Mouse (Mus musculus) T-cell, adult 2 months (primary cell): Measurements from ENCODE around the gene Ebf1.

ENCODE experiments used
- DNase-seq: peaks from one replicate; pipeline ENCODE4 v3.0.0; 2022; ENCODE audit warnings: low spot score

The Ebf1 gene

DNA sequence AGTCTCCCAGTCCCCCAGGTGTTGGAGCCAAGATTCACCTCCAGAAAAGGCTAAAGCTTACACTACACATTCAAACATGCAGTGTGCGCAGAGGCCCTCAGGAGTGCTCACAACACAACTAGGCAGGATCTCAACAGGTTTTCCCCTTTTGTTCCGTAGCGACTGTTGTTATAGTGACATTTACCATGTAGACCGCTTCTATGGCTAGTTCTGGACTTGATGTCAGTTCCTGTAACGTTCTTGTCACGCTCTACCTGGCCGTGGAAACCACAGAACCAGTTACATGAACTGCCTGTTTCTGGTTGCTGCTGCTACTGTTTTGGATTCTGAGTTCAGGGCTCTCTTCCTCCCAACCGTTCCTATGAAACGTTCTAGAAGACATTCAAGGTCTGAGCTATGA is 333.2 kb downstream of the Ebf1 start:
- peak; percentile 5 for DNase-seq

DNA sequence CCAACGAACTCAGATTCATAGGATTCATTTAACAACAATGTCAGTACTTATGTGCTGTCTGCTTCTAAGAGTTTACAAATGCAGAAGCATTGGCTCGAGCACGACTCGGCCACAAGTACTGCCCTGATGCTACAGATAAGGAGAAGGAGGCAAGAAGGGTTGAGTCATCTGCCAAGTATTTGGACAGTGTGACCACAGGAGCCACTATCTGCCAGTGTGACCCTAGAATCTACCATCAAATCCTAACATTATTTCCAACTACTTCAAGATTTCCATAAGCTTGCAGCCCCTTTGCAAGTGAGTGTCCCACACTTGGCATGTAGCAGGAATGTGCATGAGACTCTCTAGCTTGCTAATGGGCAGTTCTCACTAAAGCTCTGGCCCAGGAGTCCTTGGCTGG is 334.4 kb downstream of the Ebf1 start:
- no peak for DNase-seq

DNA sequence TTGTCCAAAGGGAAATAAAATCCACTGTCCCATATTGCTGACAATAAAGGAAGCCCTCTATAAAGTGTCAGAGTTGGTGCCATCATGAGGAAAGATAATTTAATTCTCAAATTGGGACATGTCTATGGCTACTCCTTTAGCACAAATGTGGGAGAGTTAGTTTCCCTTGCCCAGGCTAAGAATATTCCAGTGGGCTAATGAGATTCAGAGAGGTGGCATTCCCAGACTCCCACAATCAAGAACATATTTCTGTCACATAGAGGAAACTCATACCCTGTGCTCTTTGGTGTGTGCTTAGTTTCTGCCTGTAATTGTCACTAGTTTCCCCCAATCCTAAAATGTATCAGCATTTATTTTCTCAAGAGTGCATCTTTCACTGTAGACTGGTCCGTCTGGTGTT is 336.2 kb downstream of the Ebf1 start:
- no peak for DNase-seq

DNA sequence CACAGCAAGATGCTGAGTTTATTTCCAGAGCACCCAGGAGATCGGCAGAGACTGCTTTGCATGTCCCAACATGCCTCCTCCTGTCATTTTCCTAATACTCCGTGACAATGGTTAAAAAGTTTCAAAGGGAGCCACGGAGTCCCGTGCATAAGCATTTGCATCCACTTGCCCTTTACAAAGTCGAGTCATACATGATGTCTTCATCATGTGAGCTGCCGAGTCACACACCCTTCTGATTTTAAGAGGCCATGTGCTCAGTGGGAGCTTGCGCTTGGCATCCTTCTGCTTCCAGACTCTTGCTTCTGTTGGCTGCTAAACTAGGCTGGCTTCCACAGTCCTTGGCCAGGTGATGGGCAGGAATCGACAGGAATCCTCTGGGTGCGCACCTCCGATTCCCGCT is 336.7 kb downstream of the Ebf1 start:
- DNase-seq, result no peak

DNA sequence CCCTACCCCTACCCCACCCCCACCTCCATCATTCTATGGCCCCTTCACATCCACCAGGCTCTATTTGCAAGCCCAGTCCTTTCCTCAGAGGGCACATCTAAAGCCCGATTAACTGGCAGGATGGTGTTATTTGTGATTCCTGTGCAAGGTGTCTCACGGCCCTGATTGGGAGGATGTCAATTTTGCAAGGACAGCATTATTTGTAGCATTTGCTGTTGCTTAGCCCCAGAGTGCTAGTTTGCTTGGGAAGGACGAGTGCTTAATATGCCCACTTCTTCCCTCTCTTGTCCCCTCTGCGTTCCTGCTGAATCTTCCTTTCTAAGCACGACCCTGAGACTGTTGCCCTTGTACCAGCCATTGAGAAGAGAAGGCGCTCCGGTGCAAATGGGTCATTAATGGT is 337.2 kb downstream of the Ebf1 start:
- no peak for DNase-seq

DNA sequence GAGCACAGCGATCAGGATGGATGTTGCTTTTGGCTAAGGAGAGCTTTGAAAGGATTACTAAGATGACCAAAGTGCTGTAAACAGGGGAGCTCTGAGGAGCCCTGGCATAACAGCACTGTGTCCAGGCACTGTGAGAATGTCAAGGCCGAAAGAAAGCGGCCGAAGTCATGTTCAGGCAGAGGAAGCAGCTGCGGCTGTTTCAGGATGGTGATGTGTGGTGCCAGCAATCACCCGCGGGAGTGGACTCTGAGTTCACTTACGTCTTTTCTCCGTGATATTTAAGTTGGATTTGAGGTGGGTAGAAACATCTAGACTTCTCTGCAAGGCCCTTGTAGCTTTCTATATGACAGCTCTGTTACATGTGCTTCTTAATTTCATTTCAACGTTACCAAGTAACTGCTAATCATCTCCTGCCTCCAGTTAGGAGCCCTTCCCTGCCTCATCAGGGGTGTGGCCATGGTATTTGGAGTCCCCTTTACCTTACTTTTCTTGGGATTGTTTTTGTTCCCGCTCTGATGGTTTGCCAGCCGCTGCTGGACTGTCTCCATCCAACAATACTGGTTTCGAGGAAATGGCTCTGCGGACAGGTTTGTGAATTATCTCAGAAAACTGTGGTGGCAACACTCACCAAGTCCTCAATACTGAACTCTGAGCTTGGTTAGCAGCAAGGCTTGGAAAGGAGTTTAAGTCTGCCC is 345.8 kb downstream of the Ebf1 start:
- no peak for DNase-seq

DNA sequence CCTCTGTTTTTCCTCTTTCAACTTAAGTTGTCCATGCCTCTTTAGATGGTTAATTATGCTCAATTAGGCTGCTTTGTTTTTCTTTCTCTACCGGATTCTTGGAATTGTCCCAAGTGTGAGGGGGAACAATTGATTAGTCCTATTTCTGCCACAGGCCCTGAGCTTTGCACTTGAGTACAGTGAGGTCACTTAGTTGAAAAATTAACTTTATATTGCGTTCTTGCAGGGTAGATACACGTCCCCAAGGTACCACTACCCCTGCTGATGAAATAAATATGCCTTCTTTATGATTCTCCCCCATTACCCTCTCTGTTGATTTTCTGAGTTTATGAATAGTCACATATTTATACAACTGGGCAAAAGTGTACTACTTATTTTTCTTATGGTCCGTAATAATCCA is 351.9 kb downstream of the Ebf1 start:
- DNase-seq, result no peak

DNA sequence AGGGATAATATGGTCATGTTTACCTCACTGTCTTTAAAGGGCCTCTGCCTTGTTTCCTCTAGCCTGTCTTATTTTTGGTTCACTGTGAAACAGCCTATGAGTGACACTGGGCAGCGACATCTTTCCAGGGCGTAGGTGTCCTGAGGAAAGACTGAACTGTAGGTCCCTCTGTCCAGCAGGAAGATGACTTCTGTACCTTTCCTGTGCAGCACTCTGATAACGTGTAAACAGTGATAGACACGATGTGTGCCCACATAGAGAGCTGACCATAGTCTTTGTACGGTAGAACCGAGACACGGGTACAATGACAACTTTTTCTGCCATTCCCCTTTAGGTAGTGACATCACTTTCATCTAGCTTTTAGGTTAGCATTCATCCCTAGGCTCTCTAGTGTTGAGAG is 357.2 kb downstream of the Ebf1 start:
- no peak for DNase-seq

DNA sequence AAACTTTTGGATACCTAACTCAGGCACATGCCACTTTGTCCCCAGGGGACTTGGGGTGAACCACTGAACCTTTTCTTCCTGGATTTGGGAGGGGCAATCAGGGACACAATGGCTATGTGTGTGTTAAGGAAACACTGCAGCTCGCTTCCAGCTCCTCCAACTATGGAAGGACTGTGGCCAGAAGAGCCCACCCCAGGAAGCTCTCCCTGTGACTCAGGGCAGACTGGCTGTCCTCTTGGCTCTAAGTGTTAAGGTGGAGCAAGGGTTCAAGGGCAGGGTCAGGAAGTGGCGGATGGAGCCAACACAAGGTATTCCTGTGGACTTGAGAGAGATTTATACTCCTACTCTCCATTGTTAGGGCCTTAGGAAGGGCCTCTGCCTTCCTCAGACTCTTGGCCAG is 358.0 kb downstream of the Ebf1 start:
- DNase-seq, result no peak

DNA sequence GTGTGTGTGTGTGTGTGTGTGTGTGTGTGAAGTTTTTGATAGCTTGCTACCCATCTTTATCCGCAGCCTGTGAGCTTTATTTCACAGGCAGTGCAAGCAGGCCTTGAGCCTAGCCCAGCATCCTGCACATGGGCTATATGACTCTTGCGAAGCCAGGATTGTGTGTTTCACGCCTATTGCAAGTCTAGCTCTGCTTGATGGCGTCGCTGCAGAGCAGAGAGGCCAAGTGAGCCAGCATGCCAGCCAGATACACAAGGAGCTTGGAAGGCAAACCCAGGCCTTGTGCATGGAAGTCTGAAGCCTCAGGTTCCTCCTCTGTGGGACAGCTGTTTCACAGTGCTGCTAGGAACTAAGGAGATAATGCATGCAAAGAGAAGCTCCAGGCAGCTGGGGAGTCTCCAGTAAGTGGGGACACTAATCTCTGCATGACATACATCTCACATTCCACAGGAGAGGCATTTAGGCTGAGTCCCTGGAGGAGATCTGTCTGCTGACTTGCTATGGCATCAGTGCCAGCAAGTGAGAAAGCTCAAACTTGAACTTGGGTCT is 359.2 kb downstream of the Ebf1 start:
- no peak for DNase-seq

DNA sequence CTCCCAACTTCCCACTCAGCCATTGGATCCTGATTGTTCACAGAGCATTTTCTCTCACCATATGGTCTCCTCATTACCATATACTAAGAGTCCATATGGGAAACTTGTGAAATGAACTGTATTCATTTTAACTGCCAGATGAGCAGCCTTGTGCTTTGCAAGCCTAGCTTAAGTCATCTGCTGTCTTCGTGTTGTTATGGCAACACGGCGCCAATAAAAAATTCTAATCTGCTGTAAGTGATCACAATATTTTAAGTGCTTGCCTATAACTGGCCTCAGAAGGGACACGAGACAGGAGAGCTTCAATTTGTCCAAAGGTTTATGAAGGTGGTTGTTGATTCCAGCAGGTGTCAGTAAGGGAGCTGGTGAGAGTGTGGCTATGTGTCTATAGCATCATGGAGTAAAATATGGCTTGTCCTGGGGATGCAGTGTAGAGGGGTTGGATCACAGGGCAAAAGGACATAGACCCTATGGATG is 360.8 kb downstream of the Ebf1 start:
- DNase-seq, result no peak

DNA sequence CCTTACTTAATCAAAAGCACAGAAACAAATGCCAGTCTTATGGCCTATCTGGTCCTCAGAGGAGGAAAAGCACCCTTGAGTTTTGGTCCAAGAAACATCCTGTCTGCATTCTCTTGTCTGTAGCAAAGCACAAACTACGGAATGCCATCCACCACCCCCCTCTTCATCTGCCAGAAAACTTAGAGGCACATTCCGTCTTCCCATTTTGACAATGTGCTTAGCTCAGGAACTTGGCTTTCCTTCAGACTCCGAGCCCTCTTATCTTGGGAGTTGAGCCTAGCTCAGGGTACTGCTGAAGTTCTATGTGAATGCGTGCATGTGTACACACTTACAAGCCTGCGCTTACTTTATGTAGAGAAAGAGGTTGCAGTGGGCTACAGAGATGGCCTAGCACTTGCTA is 362.3 kb downstream of the Ebf1 start:
- no peak for DNase-seq

DNA sequence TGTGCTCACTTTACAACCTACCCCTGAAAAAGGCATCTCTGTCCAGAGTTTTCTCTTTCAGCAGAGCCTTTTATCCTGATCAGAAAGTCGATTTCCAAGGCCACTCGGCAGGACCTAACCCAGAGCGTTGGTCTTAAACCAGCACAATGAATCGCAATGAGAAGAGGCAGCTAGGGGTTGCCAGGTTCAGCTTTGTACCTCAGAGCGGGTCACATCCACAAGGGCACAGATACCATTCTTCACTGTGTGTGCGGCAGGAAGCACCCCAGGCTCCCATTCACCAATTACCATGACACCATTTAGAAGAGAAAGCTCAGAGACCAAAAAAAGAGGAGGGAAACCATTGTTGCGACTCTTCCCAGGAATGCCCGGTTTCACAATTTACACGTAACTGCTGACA is 365.1 kb downstream of the Ebf1 start:
- DNase-seq, result no peak

DNA sequence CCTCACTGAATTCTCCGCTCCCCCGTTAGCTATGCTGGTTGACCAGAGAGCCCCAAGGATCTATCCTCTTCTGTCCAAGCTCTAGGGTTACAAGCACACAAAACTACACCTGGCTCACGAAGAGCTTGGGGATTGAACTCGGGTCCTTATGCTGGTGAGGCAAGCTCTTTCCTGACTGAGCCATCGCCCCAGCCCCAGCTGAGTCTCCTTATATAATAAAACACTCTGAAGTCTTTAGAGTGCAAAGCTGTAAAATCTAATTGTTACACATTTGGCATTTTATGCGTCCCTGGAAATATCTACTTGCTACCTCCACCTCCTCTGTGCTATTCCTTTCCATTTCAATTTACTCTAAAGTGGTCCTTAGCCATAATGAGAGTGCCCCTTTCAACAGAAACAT is 366.8 kb downstream of the Ebf1 start:
- no peak for DNase-seq

DNA sequence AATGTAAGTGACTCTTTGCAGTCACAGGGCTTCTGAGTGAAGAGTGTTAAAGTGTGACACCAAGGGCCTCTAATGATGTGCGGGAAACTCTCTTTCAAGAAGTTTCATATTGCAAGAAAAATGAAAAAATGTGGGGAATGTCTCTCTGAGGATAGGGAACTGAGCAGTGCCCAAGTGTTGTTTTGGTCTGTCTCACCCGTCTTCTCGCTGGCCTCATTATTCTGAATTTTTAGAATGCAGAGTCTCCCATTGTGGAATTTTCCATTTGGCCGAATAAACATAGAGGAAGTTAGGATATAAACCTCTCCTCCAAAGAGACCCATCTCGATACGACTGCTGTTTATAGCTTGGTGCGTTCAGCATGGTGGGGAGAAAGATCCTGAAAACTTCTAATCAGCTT is 367.3 kb downstream of the Ebf1 start:
- no peak for DNase-seq

DNA sequence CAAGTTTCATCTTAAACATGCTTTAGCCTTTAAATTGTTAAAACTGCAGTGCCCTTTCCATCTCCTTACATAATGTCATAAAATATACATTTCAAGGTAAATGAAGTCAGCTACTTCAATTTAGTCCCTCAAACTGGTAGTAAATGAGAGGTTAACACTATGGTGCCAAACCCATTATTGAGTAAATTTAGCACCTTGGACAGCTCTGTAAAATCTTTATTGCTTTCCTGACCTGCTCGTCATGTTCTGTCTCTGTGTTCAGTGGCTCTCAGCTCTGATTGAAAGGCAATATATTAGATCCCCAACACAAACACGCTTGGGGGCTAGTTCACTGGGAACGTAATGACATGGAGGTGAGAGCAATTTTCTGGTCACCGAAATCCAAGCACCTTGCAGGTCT is 370.7 kb downstream of the Ebf1 start:
- DNase-seq, result no peak

DNA sequence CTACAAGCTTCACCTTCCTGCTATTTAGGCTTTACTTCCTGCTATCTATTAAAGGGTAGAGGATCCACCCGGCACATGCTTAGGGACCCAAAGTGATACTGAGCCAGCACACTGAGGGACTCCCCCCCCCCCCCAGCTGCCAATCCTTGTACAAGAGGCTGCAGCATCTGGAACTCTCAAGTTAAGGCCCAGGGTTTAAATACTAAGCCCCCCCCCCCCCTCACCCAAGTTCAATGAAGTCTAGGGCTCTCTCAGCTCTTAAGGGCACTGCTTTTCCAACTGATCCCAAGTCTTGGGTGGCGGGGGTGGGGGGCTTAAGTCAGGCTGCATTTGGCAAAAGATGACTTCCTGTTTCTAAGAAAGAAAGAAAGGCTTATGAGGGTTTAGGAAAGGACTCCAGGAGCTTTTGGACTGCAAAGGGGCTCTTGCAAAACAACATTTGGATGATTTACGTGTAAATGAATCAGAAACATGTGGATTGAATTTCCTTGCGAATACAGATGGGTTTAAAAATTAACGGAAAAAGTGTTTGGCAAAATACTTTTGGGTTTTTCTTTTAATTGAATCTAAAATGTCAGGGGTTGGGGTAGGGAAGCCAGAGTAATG is 385.7 kb downstream of the Ebf1 start:
- no peak for DNase-seq

DNA sequence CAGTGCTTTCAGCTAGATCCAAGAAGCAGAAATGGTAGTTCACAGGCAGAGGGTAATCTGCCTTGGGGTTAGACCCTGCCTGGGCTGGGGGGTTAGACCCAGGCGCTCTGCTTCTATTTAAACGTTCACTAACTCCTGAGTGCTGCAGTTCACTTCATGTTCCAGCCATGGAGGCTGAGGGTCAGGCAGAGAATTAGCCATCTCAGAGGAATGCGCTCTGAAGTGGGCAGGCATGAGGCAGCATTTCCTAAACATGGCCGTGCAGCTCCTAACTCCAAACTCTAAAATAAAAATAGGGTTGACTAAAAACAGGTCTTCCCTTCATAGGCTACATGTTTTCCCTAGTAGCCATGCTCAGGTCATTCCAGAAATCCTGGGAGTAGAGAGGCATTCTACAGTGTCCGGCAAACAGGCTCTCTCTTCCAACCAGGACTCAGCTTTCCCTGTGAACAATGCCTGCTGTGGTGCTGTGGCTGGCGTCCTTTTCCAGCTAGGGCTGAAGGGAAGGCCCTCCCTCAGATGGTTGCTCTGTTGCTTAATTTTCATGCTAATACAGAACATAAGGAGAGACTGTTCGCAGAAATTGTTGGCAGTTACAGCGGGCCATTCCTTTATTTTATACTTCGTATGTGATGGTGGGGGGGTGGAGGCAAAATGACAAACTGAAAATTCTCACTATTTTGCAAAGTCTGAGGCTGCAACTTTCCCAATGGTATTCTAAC is 386.8 kb downstream of the Ebf1 start:
- DNase-seq, result no peak

DNA sequence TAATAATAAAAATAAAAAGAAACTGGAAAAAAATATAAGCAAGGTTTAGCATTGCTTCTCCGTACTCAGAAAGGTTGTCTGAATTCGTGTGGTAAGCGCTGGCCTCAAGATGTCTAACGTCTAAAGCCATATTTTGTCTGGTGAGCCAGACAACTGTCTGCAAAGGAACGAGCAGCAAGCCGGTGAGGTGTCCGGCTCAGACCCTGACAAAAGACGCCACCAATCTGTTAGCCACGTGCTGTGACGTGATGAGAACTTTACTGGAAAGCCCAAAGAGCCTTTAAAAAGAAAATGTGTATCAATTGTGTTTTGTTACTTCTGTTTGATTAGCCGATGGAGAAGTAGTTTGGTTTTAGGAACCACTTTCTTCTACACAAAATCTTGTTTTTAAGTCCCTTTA is 390.2 kb downstream of the Ebf1 start:
- DNase-seq, result no peak

DNA sequence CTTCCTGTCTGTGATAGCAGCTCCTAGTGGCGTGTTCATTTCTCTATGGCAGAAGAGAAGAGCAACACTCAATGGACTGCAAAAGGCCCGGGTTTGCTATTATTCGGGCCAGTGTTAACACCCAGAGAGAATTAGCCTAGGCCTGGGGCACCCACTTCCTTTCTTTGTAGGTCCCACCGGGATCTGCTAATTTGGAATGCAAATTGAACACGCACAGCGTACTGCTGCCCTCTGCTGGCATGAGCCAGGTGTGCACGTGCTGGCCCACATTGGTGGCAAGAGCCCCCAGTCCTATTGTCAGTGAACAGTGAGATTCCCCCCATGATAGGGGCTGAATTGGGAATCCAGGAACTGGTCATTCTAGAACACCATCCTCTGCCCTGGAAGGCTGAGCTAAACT is 391.0 kb downstream of the Ebf1 start:
- DNase-seq, result peak; percentile 49

DNA sequence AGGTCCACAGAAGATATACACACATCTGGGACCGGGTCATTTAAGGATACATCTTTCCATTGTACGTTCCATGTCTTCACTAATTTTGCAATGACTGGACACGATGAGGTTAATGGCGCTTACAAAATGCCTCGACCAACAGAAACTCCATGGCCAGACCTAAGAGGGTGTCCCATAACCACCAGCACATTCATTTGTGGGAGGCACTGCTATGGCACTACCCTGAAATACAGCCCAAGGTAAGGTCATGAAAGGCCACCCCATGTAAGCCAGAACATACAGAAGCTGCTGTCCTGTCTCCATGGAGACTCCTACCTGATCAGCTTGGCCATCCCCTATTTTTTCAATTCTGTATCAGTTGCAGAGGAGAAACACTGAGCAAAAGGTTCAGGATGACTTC is 391.6 kb downstream of the Ebf1 start:
- DNase-seq, result no peak

DNA sequence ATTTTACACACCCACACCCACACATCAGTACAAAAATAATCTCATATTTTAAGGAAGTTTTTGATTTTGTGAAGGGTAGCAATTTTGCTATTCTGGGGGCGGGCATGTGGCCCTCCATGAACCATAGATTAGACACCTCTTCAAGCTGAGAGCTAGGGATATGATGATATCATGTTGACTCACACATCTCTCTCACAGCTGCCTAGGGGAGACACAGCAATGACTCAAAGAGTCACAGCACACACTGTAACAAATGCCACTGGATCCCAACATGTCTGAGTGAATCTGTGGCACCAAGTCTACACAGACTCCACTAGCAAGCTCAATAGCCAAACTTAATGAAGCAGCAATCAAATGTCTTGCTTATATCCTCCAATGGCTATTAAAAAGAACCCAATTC is 395.0 kb downstream of the Ebf1 start:
- DNase-seq, result no peak

DNA sequence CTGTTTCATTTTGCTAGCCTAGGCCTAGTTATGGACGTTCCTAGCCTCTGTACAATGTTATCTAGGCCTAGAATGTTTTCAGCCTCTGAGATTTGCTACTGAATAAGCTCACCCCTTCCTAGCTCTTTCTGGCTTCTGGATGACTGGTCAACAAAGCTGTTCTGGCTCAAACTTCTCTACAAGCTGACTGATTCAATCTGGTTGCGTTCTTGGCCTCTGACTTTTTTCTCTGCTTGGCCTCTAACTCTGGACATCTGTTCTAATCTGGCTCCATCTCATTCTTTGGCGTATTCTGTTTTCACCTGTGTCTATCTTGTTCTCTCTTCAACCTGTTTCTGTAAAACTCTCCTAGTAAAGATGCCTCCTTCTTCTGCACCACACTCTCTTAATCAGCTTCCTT is 400.4 kb downstream of the Ebf1 start:
- DNase-seq, result no peak
